ENCODE assay signal across 12 mouse cellular contexts in genomic region chr12:109397175-109398058, GRCm38 (mm10). TPM values are rescaled to one million over a fixed set of nuclear protein-coding genes. Genes with fewer than 3 reads are reported as not detected.
A peak's percentile ranks its signal among the peaks of the same experiment; 100 is the strongest.
DNase-seq lines count a peak whose midpoint lies in the region; ATAC-seq and TF ChIP-seq lines count a peak whose summit lies in the region.
"Had no signal": no experiment of that assay in that cellular context is flagged by ENCODE, and none has a peak within 500 bp of the region (broad histone marks: within the 10 kb centered on the region; RNA-seq: fewer than 3 reads in every experiment).

No protein-coding gene starts in this region.

- H3K4me2 ChIP-seq in hindbrain, embryonic 11.5 days (replicated peaks; ENCODE audit: low read depth, low read length): no peak overlapping the region
- H3K4me2 ChIP-seq in midbrain, postnatal 0 days (ENCODE audit: low read depth, low read length, poor library complexity, severe bottlenecking): no peak overlapping the region
- H3K4me2 ChIP-seq in midbrain, embryonic 15.5 days: no peak overlapping the region
- H3K4me2 ChIP-seq: liver, embryonic 13.5 days had no signal

- WGBS in cerebellum, adult 2 months: 51% methylated on average over 12 of the region's 12 CpGs
- 55% methylated on average over 12 of the region's 12 CpGs for WGBS in hindbrain, embryonic 10.5 days
- 60% methylated on average over 12 of the region's 12 CpGs for WGBS in hindbrain, embryonic 11.5 days
- 52% methylated on average over 11 of the region's 12 CpGs for WGBS in midbrain, postnatal 0 days
- WGBS in midbrain, embryonic 15.5 days: 48% methylated on average over 12 of the region's 12 CpGs

- no peaks in the 10 kb centered on the region for H3K4me1 ChIP-seq in cerebellum, adult 2 months (ENCODE audit: control insufficient read depth, insufficient read depth, low read length)
- peaks cover 79% of the 10 kb centered on the region for H3K4me1 ChIP-seq in hindbrain, embryonic 10.5 days (replicated peaks)
- no peaks in the 10 kb centered on the region; the same call in 1 of the 2 replicates for H3K4me1 ChIP-seq in hindbrain, embryonic 11.5 days (replicated peaks; ENCODE audit: control insufficient read depth, insufficient read depth, low read length)
- peaks cover 19% of the 10 kb centered on the region for H3K4me1 ChIP-seq in midbrain, postnatal 0 days (ENCODE audit: insufficient read depth, low read length)
- peaks cover 40% of the 10 kb centered on the region for H3K4me1 ChIP-seq in midbrain, embryonic 15.5 days

- no peak for TF ChIP-seq CTCF in cerebellum, adult 2 months (IDR thresholded peaks at IDR 0.05; ENCODE audit: borderline replicate concordance, insufficient read depth, low read depth, low read length)
- TF ChIP-seq CTCF in midbrain, postnatal 0 days (IDR thresholded peaks at IDR 0.05): no peak

- H3K9me3 ChIP-seq in hindbrain, embryonic 10.5 days: no peaks in the 10 kb centered on the region
- no peaks in the 10 kb centered on the region for H3K9me3 ChIP-seq in hindbrain, embryonic 11.5 days (ENCODE audit: control insufficient read depth, low read length)
- no peaks in the 10 kb centered on the region for H3K9me3 ChIP-seq in midbrain, postnatal 0 days (ENCODE audit: low read length)
- H3K9me3 ChIP-seq in midbrain, embryonic 15.5 days: no peaks in the 10 kb centered on the region
- H3K9me3 ChIP-seq: liver, embryonic 13.5 days had no signal

- no peak for ATAC-seq in hindbrain, embryonic 11.5 days (ENCODE audit: low FRiP score)
- ATAC-seq in midbrain, postnatal 0 days (ENCODE audit: low FRiP score): no peak
- ATAC-seq in midbrain, embryonic 15.5 days (replicated peaks): no peak

- no peak overlapping the region for H3K9ac ChIP-seq in hindbrain, embryonic 11.5 days (ENCODE audit: low read depth, low read length)
- H3K9ac ChIP-seq in midbrain, postnatal 0 days (replicated peaks; ENCODE audit: low read length, poor library complexity, severe bottlenecking): no peak overlapping the region
- no peak overlapping the region for H3K9ac ChIP-seq in midbrain, embryonic 15.5 days
- H3K9ac ChIP-seq: liver, embryonic 13.5 days had no signal

- H3K27me3 ChIP-seq in cerebellum, adult 2 months (ENCODE audit: control insufficient read depth, insufficient read depth, low read length): 0 out of 2 replicates have a peak, but pooled peaks cover 1% of the 10 kb centered on the region
- peaks cover 65% of the 10 kb centered on the region for H3K27me3 ChIP-seq in hindbrain, embryonic 10.5 days (ENCODE audit: insufficient read depth, poor library complexity, severe bottlenecking)
- peaks cover 5% of the 10 kb centered on the region; the same call in 1 of the 2 replicates for H3K27me3 ChIP-seq in hindbrain, embryonic 11.5 days (ENCODE audit: control insufficient read depth, insufficient read depth, low read length)
- H3K27me3 ChIP-seq in midbrain, postnatal 0 days (ENCODE audit: insufficient read depth, low read length): no peaks in the 10 kb centered on the region
- H3K27me3 ChIP-seq in midbrain, embryonic 15.5 days (replicated peaks): no peaks in the 10 kb centered on the region

- H3K36me3 ChIP-seq in hindbrain, embryonic 10.5 days: no peaks in the 10 kb centered on the region
- no peaks in the 10 kb centered on the region for H3K36me3 ChIP-seq in hindbrain, embryonic 11.5 days (ENCODE audit: control insufficient read depth, insufficient read depth, low read length)
- H3K36me3 ChIP-seq in midbrain, postnatal 0 days (ENCODE audit: insufficient read depth, low read length): no peaks in the 10 kb centered on the region
- no peaks in the 10 kb centered on the region for H3K36me3 ChIP-seq in midbrain, embryonic 15.5 days (replicated peaks)
- H3K36me3 ChIP-seq: liver, embryonic 13.5 days had no signal

- peak; percentile 14 for DNase-seq in cerebellum, adult 9-11 months
- DNase-seq in cerebellum, adult 2 months: no peak
- DNase-seq in hindbrain, embryonic 10.5 days (ENCODE audit: low spot score): no peak
- no peak for DNase-seq in hindbrain, embryonic 11.5 days (ENCODE audit: low spot score)
- peak; percentile 32 for DNase-seq in midbrain, postnatal 0 days (ENCODE audit: low spot score)
- peak; percentile 47 for DNase-seq in yolk sac, embryonic 10.5 days (ENCODE audit: low spot score)
- no peak for DNase-seq in urinary bladder, adult 18-20 months (ENCODE audit: low spot score in 2 of 2)
- DNase-seq: liver, embryonic 13.5 days had no signal

- no peak overlapping the region for H3K4me3 ChIP-seq in cerebellum, adult 2 months (replicated peaks; ENCODE audit: insufficient read depth, low read depth, low read length)
- H3K4me3 ChIP-seq in hindbrain, embryonic 10.5 days: no peak overlapping the region
- no peak overlapping the region for H3K4me3 ChIP-seq in hindbrain, embryonic 11.5 days (ENCODE audit: low read depth, low read length)
- H3K4me3 ChIP-seq in midbrain, postnatal 0 days (ENCODE audit: low read depth, low read length): no peak overlapping the region
- H3K4me3 ChIP-seq in midbrain, embryonic 15.5 days: no peak overlapping the region
- H3K4me3 ChIP-seq: layer of hippocampus, adult 2 months; liver, embryonic 13.5 days had no signal

- no peak for TF ChIP-seq POLR2A in cerebellum, adult 2 months (IDR thresholded peaks at IDR 0.05; ENCODE audit: borderline replicate concordance, insufficient read depth, low read length)

- no peak overlapping the region for H3K27ac ChIP-seq in cerebellum, adult 2 months (ENCODE audit: insufficient read depth, low read length)
- H3K27ac ChIP-seq in hindbrain, embryonic 10.5 days: peak overlapping the region; percentile 69
- H3K27ac ChIP-seq in hindbrain, embryonic 11.5 days (ENCODE audit: low read depth, low read length): no peak overlapping the region
- no peak overlapping the region for H3K27ac ChIP-seq in midbrain, postnatal 0 days (ENCODE audit: low read depth, low read length)
- no peak overlapping the region for H3K27ac ChIP-seq in midbrain, embryonic 15.5 days
- H3K27ac ChIP-seq: layer of hippocampus, adult 2 months; liver, embryonic 13.5 days had no signal

RNA-seq across cellular contexts. Expression of gene Dlk1, which starts 55.2 kb away (rescaled TPM):
- polyA plus RNA-seq in cerebellum, adult 2 months (2012; rRNA removed): 23.7 and 26.6 TPM in 2 replicates
- 64.4 and 82.8 TPM in 2 replicates for polyA plus RNA-seq in hindbrain, embryonic 10.5 days (2016; fragmentation: Nextera tagmentation; extraction: Ambion mirVana)
- polyA plus RNA-seq in hindbrain, embryonic 11.5 days (2014; fragmentation: Nextera tagmentation; extraction: Ambion mirVana): 77.7 and 84.4 TPM in 2 replicates
- total RNA-seq in midbrain, postnatal 0 days (2014; rRNA removed): 22.1 and 38.8 TPM in 2 replicates
- polyA plus RNA-seq in midbrain, postnatal 0 days (2015; fragmentation: Nextera tagmentation; extraction: Ambion mirVana): 41.4 and 47.5 TPM in 2 replicates
- 70.6 and 76.0 TPM in 2 replicates for polyA plus RNA-seq in midbrain, embryonic 15.5 days (2015; fragmentation: Nextera tagmentation; extraction: Ambion mirVana)
- total RNA-seq: megakaryocyte-erythroid progenitor cell, adult 5-6 weeks had no signal
- polyA plus RNA-seq: C2C12 had no signal

Comparison
In these comparisons a context has a peak if more than half of its experiments do, and no peak if none do; other contexts are left out.
1. DNase-seq: peak in cerebellum, adult 9-11 months (single experiment), midbrain, postnatal 0 days (single experiment) and yolk sac, embryonic 10.5 days (single experiment); none in cerebellum, adult 2 months (0 of 2), hindbrain, embryonic 10.5 days (single experiment), hindbrain, embryonic 11.5 days (single experiment) and urinary bladder, adult 18-20 months (0 of 2).